Mouse (Mus musculus): ENCODE data around the gene Fgl2. TPM values are rescaled to one million over a fixed set of nuclear protein-coding genes. Genes with fewer than 3 reads are reported as not detected.

The Fgl2 gene
- polyA plus RNA-seq, 2 experiments = 0.99 to 1.8 TPM

DNA sequence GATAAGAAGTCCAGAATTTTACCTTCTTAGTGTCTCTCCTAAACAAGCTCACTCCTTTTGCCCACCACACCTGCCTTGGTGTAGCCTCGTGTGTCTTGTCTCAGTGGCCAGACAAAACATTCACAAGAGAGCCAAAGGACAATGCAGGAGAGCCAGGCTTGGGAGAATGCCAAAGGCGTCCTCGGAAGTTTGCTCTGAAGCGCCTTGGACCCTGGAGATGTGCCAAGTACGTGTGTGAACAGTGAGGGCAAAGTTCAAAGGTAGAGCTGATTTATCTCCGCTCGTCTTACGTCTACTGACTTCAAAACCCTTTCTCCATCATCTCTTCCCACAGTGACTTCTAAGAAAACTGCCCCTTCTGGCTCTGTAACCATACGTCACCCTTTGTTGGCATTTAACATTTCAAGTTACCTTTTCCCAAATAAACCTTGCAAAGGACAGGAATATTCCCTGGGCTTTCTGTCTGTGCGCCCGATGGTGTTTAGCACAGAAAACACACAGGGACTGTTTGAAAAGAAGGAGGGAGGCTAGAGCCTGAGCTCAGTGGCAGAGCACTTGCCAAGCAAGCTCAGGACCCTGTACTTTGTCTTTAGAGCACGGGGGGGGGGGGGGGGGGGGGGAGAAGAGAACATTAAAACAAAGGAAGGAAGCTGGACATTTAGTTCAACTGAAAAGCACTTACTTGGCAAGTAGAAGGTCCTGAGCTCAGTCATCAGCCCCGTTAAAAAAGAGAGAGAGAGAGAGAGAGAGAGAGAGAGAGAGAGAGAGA lies 19.4 kb downstream of the Fgl2 start:
- Histone ChIP-seq H3K4me2 (replicated peaks; ENCODE audit: low read depth, low read length, severe bottlenecking) (no peak overlapping the region), H3K4me3 (replicated peaks; ENCODE audit: low read length) (no peak overlapping the region)
- ATAC-seq (ENCODE audit: low FRiP score, low read depth) = no peak

DNA sequence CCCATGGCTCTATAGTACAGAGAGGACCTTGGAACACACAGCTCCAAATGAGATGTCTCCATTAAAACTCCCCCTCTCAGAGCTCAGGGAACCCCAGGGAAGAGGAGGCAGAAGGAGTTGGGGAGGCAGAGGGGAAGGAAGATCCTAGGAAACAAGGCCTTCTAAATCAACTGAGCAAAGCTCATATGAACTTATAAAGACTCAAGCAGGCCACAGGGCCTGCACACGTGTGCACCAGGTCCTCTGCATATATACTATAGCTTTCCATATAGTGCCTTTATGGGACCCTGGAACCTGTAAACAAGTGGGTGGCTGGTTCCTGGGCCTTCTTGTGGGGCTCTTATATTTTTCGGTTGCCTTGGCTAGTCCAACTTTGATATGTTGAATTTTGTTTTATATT lies 22.1 kb downstream of the Fgl2 start:
- no peak overlapping the region for H3K4me2 ChIP-seq (replicated peaks; ENCODE audit: low read depth, low read length, severe bottlenecking)
- ATAC-seq (ENCODE audit: low FRiP score, low read depth) (no peak), DNase-seq (ENCODE audit: low spot score) (no peak)
- WGBS = 41% methylated on average over 2 of the region's 2 CpGs
- H3K4me1 ChIP-seq (ENCODE audit: control insufficient read depth, insufficient read depth, low read length) = peaks cover 8% of the 10 kb centered on the region
- no peak for TF ChIP-seq POLR2A (IDR thresholded peaks at IDR 0.05; ENCODE audit: borderline replicate concordance, extremely low read depth, insufficient read depth, insufficient read length)
- no peak overlapping the region for H3K4me3 ChIP-seq (replicated peaks; ENCODE audit: low read length)
- no peaks in the 10 kb centered on the region for H3K27me3 ChIP-seq (ENCODE audit: control insufficient read depth, insufficient read depth, low read length)
- no peak overlapping the region for H3K9ac ChIP-seq (ENCODE audit: low read depth, low read length, severe bottlenecking)
- H3K9me3 ChIP-seq (ENCODE audit: control insufficient read depth, low read length) = no peaks in the 10 kb centered on the region
- H3K27ac ChIP-seq (replicated peaks; ENCODE audit: low read depth, low read length) = no peak overlapping the region
- no peaks in the 10 kb centered on the region for H3K36me3 ChIP-seq (ENCODE audit: control insufficient read depth, insufficient read depth, low read length)

More for the DNA sequence above, 19.4 kb downstream of the Fgl2 start:
- Histone ChIP-seq H3K4me1 (ENCODE audit: control insufficient read depth, insufficient read depth, low read length) (peaks cover 8% of the 10 kb centered on the region), H3K36me3 (ENCODE audit: control insufficient read depth, insufficient read depth, low read length) (no peaks in the 10 kb centered on the region), H3K9ac (ENCODE audit: low read depth, low read length, severe bottlenecking) (no peak overlapping the region), H3K27ac (replicated peaks; ENCODE audit: low read depth, low read length) (no peak overlapping the region), H3K27me3 (ENCODE audit: control insufficient read depth, insufficient read depth, low read length) (no peaks in the 10 kb centered on the region), H3K9me3 (ENCODE audit: control insufficient read depth, low read length) (no peaks in the 10 kb centered on the region)
- TF ChIP-seq POLR2A (IDR thresholded peaks at IDR 0.05; ENCODE audit: borderline replicate concordance, extremely low read depth, insufficient read depth, insufficient read length) = no peak
- DNase-seq (ENCODE audit: low spot score) = no peak
- WGBS = 54% methylated on average over 13 of the region's 13 CpGs

DNA sequence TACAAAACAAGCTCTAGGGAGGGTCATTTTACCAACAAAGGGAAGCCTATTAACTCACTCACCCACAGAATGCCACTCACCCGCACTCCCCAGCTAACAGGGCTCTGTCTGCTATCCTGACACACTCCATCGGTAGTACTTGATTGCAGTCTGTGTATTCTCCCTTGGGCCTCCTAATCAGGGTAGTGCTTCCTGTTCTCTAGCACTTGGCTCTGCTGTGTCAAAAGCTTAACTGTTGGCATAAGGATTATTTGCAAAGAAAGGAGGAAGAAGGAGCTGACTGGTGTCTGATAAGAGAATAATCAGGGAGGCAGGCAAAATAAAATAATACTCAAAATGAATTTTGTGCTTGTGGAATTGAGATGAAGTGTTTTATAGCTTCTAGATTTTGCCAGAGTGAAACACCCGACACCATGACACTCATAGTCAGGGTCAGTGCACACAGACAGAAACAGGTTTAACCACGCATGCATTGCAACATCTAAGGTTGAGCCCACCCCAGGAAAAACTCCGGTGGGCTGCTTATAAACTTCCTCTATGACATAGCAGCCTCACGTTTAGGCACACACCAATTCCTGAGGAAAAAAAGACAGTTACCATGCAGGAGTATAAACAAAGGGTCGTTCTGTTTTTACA lies 22.9 kb downstream of the Fgl2 start:
- no peaks in the 10 kb centered on the region for H3K36me3 ChIP-seq (ENCODE audit: control insufficient read depth, insufficient read depth, low read length)
- ATAC-seq (ENCODE audit: low FRiP score, low read depth) (no peak), DNase-seq (ENCODE audit: low spot score) (peak; percentile 10)
- no peak for TF ChIP-seq POLR2A (IDR thresholded peaks at IDR 0.05; ENCODE audit: borderline replicate concordance, extremely low read depth, insufficient read depth, insufficient read length)
- no peaks in the 10 kb centered on the region for H3K9me3 ChIP-seq (ENCODE audit: control insufficient read depth, low read length)
- 28% methylated on average over 7 of the region's 7 CpGs for WGBS
- H3K9ac ChIP-seq (ENCODE audit: low read depth, low read length, severe bottlenecking) = no peak overlapping the region
- H3K27ac ChIP-seq (replicated peaks; ENCODE audit: low read depth, low read length) = no peak overlapping the region
- no peak overlapping the region for H3K4me2 ChIP-seq (replicated peaks; ENCODE audit: low read depth, low read length, severe bottlenecking)
- H3K4me3 ChIP-seq (replicated peaks; ENCODE audit: low read length) = no peak overlapping the region
- H3K4me1 ChIP-seq (ENCODE audit: control insufficient read depth, insufficient read depth, low read length) = peaks cover 8% of the 10 kb centered on the region
- no peaks in the 10 kb centered on the region for H3K27me3 ChIP-seq (ENCODE audit: control insufficient read depth, insufficient read depth, low read length)

DNA sequence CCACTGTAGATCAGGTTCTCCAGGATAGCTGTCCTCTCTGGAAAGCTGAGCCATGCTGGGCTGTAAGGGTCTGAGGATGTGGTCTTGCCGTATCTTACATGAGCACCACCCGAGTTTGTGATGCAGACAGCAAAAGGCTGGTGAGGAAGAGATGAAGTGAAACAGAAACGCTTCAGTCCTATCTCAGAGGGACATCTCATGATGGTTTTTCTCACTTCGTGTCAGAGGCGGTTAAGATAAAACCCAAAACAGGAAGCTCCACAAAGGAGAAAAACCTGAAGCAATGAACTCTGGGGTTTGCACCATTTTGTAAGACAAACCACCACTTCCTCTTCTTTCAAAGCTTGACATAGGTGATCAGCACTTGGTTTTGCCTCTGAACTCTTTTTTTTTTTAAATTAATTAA lies 38.8 kb downstream of the Fgl2 start:
- WGBS = 87% methylated on average over 5 of the region's 5 CpGs
- Histone ChIP-seq H3K9ac (ENCODE audit: low read depth, low read length, severe bottlenecking) (no peak overlapping the region), H3K4me2 (replicated peaks; ENCODE audit: low read depth, low read length, severe bottlenecking) (no peak overlapping the region), H3K27me3 (ENCODE audit: control insufficient read depth, insufficient read depth, low read length) (no peaks in the 10 kb centered on the region), H3K27ac (replicated peaks; ENCODE audit: low read depth, low read length) (no peak overlapping the region), H3K4me3 (replicated peaks; ENCODE audit: low read length) (no peak overlapping the region), H3K36me3 (ENCODE audit: control insufficient read depth, insufficient read depth, low read length) (no peaks in the 10 kb centered on the region), H3K9me3 (ENCODE audit: control insufficient read depth, low read length) (no peaks in the 10 kb centered on the region), H3K4me1 (ENCODE audit: control insufficient read depth, insufficient read depth, low read length) (no peaks in the 10 kb centered on the region)
- no peak for TF ChIP-seq POLR2A (IDR thresholded peaks at IDR 0.05; ENCODE audit: borderline replicate concordance, extremely low read depth, insufficient read depth, insufficient read length)
- DNase-seq (ENCODE audit: low spot score) (no peak), ATAC-seq (ENCODE audit: low FRiP score, low read depth) (no peak)

DNA sequence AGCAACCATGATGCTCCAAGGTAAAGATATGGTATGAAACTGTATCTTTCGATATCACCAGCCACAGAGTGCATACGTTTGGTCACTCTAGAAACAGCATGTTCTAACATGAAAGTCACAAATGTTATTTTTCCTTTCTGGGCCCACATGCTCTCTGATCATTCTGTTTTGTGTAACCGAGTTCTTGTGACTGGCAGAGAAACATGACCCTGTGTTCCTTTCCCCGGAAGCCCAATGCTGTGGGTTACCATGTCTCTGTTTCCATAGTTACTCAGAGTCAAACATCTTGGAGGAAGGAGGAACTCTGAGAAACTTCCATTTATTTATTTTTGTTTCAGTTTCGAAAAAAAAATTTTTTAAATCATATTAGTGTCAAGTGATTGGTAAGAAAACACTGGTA lies 39.6 kb downstream of the Fgl2 start:
- Histone ChIP-seq H3K9ac (ENCODE audit: low read depth, low read length, severe bottlenecking) (no peak overlapping the region), H3K4me1 (ENCODE audit: control insufficient read depth, insufficient read depth, low read length) (no peaks in the 10 kb centered on the region), H3K27ac (replicated peaks; ENCODE audit: low read depth, low read length) (no peak overlapping the region), H3K27me3 (ENCODE audit: control insufficient read depth, insufficient read depth, low read length) (no peaks in the 10 kb centered on the region), H3K4me2 (replicated peaks; ENCODE audit: low read depth, low read length, severe bottlenecking) (no peak overlapping the region), H3K9me3 (ENCODE audit: control insufficient read depth, low read length) (no peaks in the 10 kb centered on the region), H3K36me3 (ENCODE audit: control insufficient read depth, insufficient read depth, low read length) (no peaks in the 10 kb centered on the region), H3K4me3 (replicated peaks; ENCODE audit: low read length) (no peak overlapping the region)
- 75% methylated on average over 5 of the region's 5 CpGs for WGBS
- TF ChIP-seq POLR2A (IDR thresholded peaks at IDR 0.05; ENCODE audit: borderline replicate concordance, extremely low read depth, insufficient read depth, insufficient read length) = no peak
- DNase-seq (ENCODE audit: low spot score) (no peak), ATAC-seq (ENCODE audit: low FRiP score, low read depth) (no peak)

Measured in limb, embryonic 14.5 days (tissue).